Mouse (Mus musculus) intestine, postnatal 0 days (tissue): ENCODE measurements around the gene Prm2. TPM values are rescaled to one million over a fixed set of nuclear protein-coding genes. Genes with fewer than 3 reads are reported as not detected.
"Not testable (repeated sequence)": the region's sequence is repeated elsewhere in the genome, so short reads cannot be mapped to it uniquely, and the experiment has no call there.

Experiments
- ATAC-seq: fragments of 200-750 bp; cut with Nextera tagmentation; 2 replicates; pipeline ENCODE4 v1.8.0; 2017; ENCODE audit warnings: mild to moderate bottlenecking, moderate TSS enrichment, moderate library complexity
- H3K27ac ChIP-seq: fragments of 300-500 bp; sonication (generic); 2 replicates; pipeline ENCODE4 v1.5.1; 2014; ENCODE audit warnings: mild to moderate bottlenecking, low read depth, low read length, moderate library complexity
- H3K27me3 ChIP-seq: fragments of 300-500 bp; sonication (generic); replicated peaks from 2 replicates; pipeline ENCODE4 v1.6.1; 2014; ENCODE audit warnings: low read length, mixed read lengths; ENCODE audit not compliant: control insufficient read depth, insufficient read depth
- H3K36me3 ChIP-seq: fragments of 300-500 bp; sonication (generic); 2 replicates; pipeline ENCODE4 v1.6.1; 2014; ENCODE audit warnings: mild to moderate bottlenecking, moderate library complexity; ENCODE audit not compliant: control insufficient read depth, insufficient read depth
- H3K4me1 ChIP-seq: fragments of 300-500 bp; sonication (generic); replicated peaks from 2 replicates; pipeline ENCODE4 v1.6.1; 2014; ENCODE audit warnings: antibody characterized with exemption, low read length, mixed read lengths; ENCODE audit not compliant: control insufficient read depth, insufficient read depth
- H3K4me2 ChIP-seq: fragments of 300-500 bp; sonication (generic); replicated peaks from 2 replicates; pipeline ENCODE4 v1.6.1; 2014; ENCODE audit warnings: low read depth, mild to moderate bottlenecking, moderate library complexity
- H3K4me3 ChIP-seq: fragments of 300-500 bp; sonication (generic); 2 replicates; pipeline ENCODE4 v1.5.1; 2014; ENCODE audit warnings: low read depth, low read length
- H3K9ac ChIP-seq: fragments of 300-500 bp; sonication (generic); 2 replicates; pipeline ENCODE4 v1.6.1; 2014; ENCODE audit warnings: mild to moderate bottlenecking, low read depth, low read length
- H3K9me3 ChIP-seq: fragments of 300-500 bp; sonication (generic); 2 replicates; pipeline ENCODE4 v1.6.1; 2016; ENCODE audit warnings: mixed run types; ENCODE audit not compliant: control insufficient read depth
- CTCF ChIP-seq: sonication (generic); IDR thresholded peaks from 2 replicates; pipeline ENCODE4 v1.5.1; 2016; ENCODE audit warnings: low read depth, mild to moderate bottlenecking, control low read depth, antibody characterized with exemption, moderate library complexity
- WGBS: fragments of 180-500 bp; shearing (Covaris S2); extraction: QIAGEN DNeasy Blood & Tissue Kit; methylation state at CpG from one replicate; pipeline ENCODE4 v1.1.7; 2014; 5-methylcytosine and 5-hydroxymethylcytosine counted together
- polyA plus RNA-seq: library from polyadenylated mRNA; unstranded; fragments of >200 nt; fragmentation: Nextera tagmentation; extraction: Ambion mirVana; gene quantifications from 2 replicates; pipeline ENCODE4 v1.2.1, GENCODE M21; 2015

The Prm2 gene
- polyA plus RNA-seq, 1 experiment from 2014 or later: not detected

- WGBS: 82% methylated on average over 4 of the region's 4 CpGs
- 0 out of 2 replicates have a peak, but pooled peaks cover 3% of the 10 kb centered on the region for H3K4me1 ChIP-seq
- ATAC-seq: no peak
These were observed 22.7 kb upstream of the Prm2 start for GRCm38 (mm10) chr16:10818579-10819135.

GRCm38 (mm10) chr16:10814864-10815263 lies 18.9 kb upstream of the Prm2 start:
- no peak overlapping the region for H3K4me3 ChIP-seq
- H3K9ac ChIP-seq: no peak overlapping the region
- H3K27me3 ChIP-seq: no peaks in the 10 kb centered on the region
- no peak for TF ChIP-seq CTCF
- H3K4me1 ChIP-seq: 0 out of 2 replicates have a peak, but pooled peaks cover 3% of the 10 kb centered on the region
- no peaks in the 10 kb centered on the region for H3K9me3 ChIP-seq
- no peak overlapping the region for H3K27ac ChIP-seq
- no peaks in the 10 kb centered on the region for H3K36me3 ChIP-seq
- ATAC-seq: peak; percentile 29; the same call in 1 of the 2 replicates
- 44% methylated on average over 4 of the region's 4 CpGs for WGBS
- H3K4me2 ChIP-seq: no peak overlapping the region

More at GRCm38 (mm10) chr16:10818579-10819135, 22.7 kb upstream of the Prm2 start:
- no peak overlapping the region for H3K4me2 ChIP-seq
- no peak overlapping the region for H3K9ac ChIP-seq
- no peaks in the 10 kb centered on the region for H3K27me3 ChIP-seq
- no peak overlapping the region for H3K4me3 ChIP-seq
- no peak for TF ChIP-seq CTCF
- H3K36me3 ChIP-seq: no peaks in the 10 kb centered on the region
- H3K27ac ChIP-seq: no peak overlapping the region
- no peaks in the 10 kb centered on the region for H3K9me3 ChIP-seq

- Histone ChIP-seq H3K36me3 (no peaks in the 10 kb centered on the region), H3K9me3 (no peaks in the 10 kb centered on the region), H3K4me1 (0 out of 2 replicates have a peak, but pooled peaks cover 3% of the 10 kb centered on the region), H3K27ac (no peak overlapping the region), H3K4me2 (no peak overlapping the region), H3K27me3 (peaks cover 7% of the 10 kb centered on the region; the same call in 1 of the 2 replicates), H3K9ac (no peak overlapping the region), H3K4me3 (no peak overlapping the region)
- TF ChIP-seq CTCF: no peak
- WGBS: 73% methylated on average over 4 of the region's 4 CpGs
- no peak for ATAC-seq
These were observed 17.8 kb upstream of the Prm2 start for GRCm38 (mm10) chr16:10813726-10814125.

- Histone ChIP-seq H3K4me3 (no peak within 1 kb of the TSS), H3K9ac (no peak within 1 kb of the TSS), H3K4me2 (no peak within 1 kb of the TSS), H3K9me3 (no peaks in the 10 kb centered on the region), H3K36me3 (no peaks in the 10 kb centered on the region), H3K27me3 (peaks cover 7% of the 10 kb centered on the region; the same call in 1 of the 2 replicates), H3K4me1 (0 out of 2 replicates have a peak, but pooled peaks cover 3% of the 10 kb centered on the region), H3K27ac (no peak within 1 kb of the TSS)
- 87% methylated on average over 2 of the region's 2 CpGs for WGBS
- no peak for ATAC-seq
- no peak for TF ChIP-seq CTCF
These were observed 17.0 kb upstream of the Prm2 start, which contains the start of gene Gm11172 for GRCm38 (mm10) chr16:10812865-10813371. Gm11172 (plus strand) TSS chr16:10812915.

- no peak overlapping the region for H3K27ac ChIP-seq
- H3K9me3 ChIP-seq: no peaks in the 10 kb centered on the region
- TF ChIP-seq CTCF: no peak
- H3K27me3 ChIP-seq: peaks cover 7% of the 10 kb centered on the region; the same call in 1 of the 2 replicates
- no peak overlapping the region for H3K4me2 ChIP-seq
- no peak for ATAC-seq
- H3K36me3 ChIP-seq: no peaks in the 10 kb centered on the region
- no peak overlapping the region for H3K4me3 ChIP-seq
- WGBS: 90% methylated on average over 1 of the region's 1 CpGs
- no peak overlapping the region for H3K9ac ChIP-seq
- H3K4me1 ChIP-seq: 0 out of 2 replicates have a peak, but pooled peaks cover 3% of the 10 kb centered on the region
These were observed 14.4 kb upstream of the Prm2 start for GRCm38 (mm10) chr16:10810376-10810775.

GRCm38 (mm10) chr16:10805789-10806527 lies 10.0 kb upstream of the Prm2 start, which contains the start of gene Prm1:
Prm1 (minus strand) TSS chr16:10805839.
- Histone ChIP-seq H3K36me3 (no peaks in the 10 kb centered on the region), H3K9me3 (no peaks in the 10 kb centered on the region), H3K27me3 (peaks cover 7% of the 10 kb centered on the region; the same call in 1 of the 2 replicates), H3K4me2 (no peak within 1 kb of the TSS), H3K27ac (no peak within 1 kb of the TSS), H3K4me3 (no peak within 1 kb of the TSS), H3K9ac (no peak within 1 kb of the TSS), H3K4me1 (no peaks in the 10 kb centered on the region)
- no peak for ATAC-seq
- TF ChIP-seq CTCF: no peak
- WGBS: 86% methylated on average over 10 of the region's 10 CpGs

GRCm38 (mm10) chr16:10802420-10802819 lies 6.5 kb upstream of the Prm2 start:
- WGBS: 40% methylated on average over 3 of the region's 3 CpGs
- not testable (repeated sequence) for H3K9ac ChIP-seq, H3K9me3 ChIP-seq, H3K27me3 ChIP-seq, H3K4me2 ChIP-seq, H3K4me1 ChIP-seq, H3K27ac ChIP-seq, H3K4me3 ChIP-seq, H3K36me3 ChIP-seq
- ATAC-seq: peak; percentile 98
